Mouse (Mus musculus): ENCODE data around the gene Gm21983.

Gene Gm21983

GRCm38 (mm10) chr7:27180837-27181695 lies at the start of gene Gm21983, which contains the start of gene Mia:
Gene Gm21983 (minus strand): TSS chr7:27181086.
Gene Mia (minus strand): TSS chr7:27181157.
- no peak for DNase-seq (ENCODE audit: low read depth, low spot score)

- no peak for DNase-seq (ENCODE audit: low read depth, low spot score)
Measured at GRCm38 (mm10) chr7:27228865-27229264, 48.0 kb upstream of the Gm21983 start.

- DNase-seq (ENCODE audit: low read depth, low spot score), result peak; percentile 97
Measured at GRCm38 (mm10) chr7:27228281-27228821, 47.5 kb upstream of the Gm21983 start, which contains the start of gene Itpkc. Gene Itpkc (minus strand): TSS chr7:27228661.

GRCm38 (mm10) chr7:27227676-27228075 lies 46.8 kb upstream of the Gm21983 start:
- peak; percentile 14 for DNase-seq (ENCODE audit: low read depth, low spot score)

GRCm38 (mm10) chr7:27227276-27227675 lies 46.4 kb upstream of the Gm21983 start:
- DNase-seq (ENCODE audit: low read depth, low spot score), result no peak

- no peak for DNase-seq (ENCODE audit: low read depth, low spot score)
Measured at GRCm38 (mm10) chr7:27224877-27225575, 44.1 kb upstream of the Gm21983 start.

- DNase-seq (ENCODE audit: low read depth, low spot score), result no peak
Measured at GRCm38 (mm10) chr7:27222538-27222937, 41.7 kb upstream of the Gm21983 start.

- no peak for DNase-seq (ENCODE audit: low read depth, low spot score)
Measured at GRCm38 (mm10) chr7:27221939-27222338, 41.1 kb upstream of the Gm21983 start.

GRCm38 (mm10) chr7:27219937-27220336 lies 39.1 kb upstream of the Gm21983 start:
- no peak for DNase-seq (ENCODE audit: low read depth, low spot score)

- no peak for DNase-seq (ENCODE audit: low read depth, low spot score)
Measured at GRCm38 (mm10) chr7:27218586-27218985, 37.7 kb upstream of the Gm21983 start.

GRCm38 (mm10) chr7:27212626-27213025 lies 31.7 kb upstream of the Gm21983 start:
- no peak for DNase-seq (ENCODE audit: low read depth, low spot score)

GRCm38 (mm10) chr7:27203730-27204449 lies 23.0 kb upstream of the Gm21983 start:
- no peak for DNase-seq (ENCODE audit: low read depth, low spot score)

- no peak for DNase-seq (ENCODE audit: low read depth, low spot score)
Measured at GRCm38 (mm10) chr7:27198779-27199178, 17.9 kb upstream of the Gm21983 start.

GRCm38 (mm10) chr7:27198355-27198754 lies 17.5 kb upstream of the Gm21983 start:
- no peak for DNase-seq (ENCODE audit: low read depth, low spot score)

GRCm38 (mm10) chr7:27197634-27198033 lies 16.7 kb upstream of the Gm21983 start:
- no peak for DNase-seq (ENCODE audit: low read depth, low spot score)

GRCm38 (mm10) chr7:27197136-27197535 lies 16.2 kb upstream of the Gm21983 start:
- DNase-seq (ENCODE audit: low read depth, low spot score), result peak; percentile 12

GRCm38 (mm10) chr7:27195681-27196611 lies 15.1 kb upstream of the Gm21983 start, which contains the start of the genes BC024978 and Snrpa:
Gene BC024978 (plus strand): TSS chr7:27195781.
Gene Snrpa (minus strand): TSS chr7:27196271.
- DNase-seq (ENCODE audit: low read depth, low spot score), result peak; percentile 99

- DNase-seq (ENCODE audit: low read depth, low spot score), result no peak
Measured at GRCm38 (mm10) chr7:27193731-27194130, 12.8 kb upstream of the Gm21983 start.

- DNase-seq (ENCODE audit: low read depth, low spot score), result no peak
Measured at GRCm38 (mm10) chr7:27192434-27192833, 11.5 kb upstream of the Gm21983 start.

- DNase-seq (ENCODE audit: low read depth, low spot score), result peak; percentile 31
Measured at GRCm38 (mm10) chr7:27189271-27189931, 8.5 kb upstream of the Gm21983 start.
